Mouse (Mus musculus) neural tube, embryonic 13.5 days (tissue): Measurements from ENCODE around the gene Ap3m1. TPM values are rescaled to one million over a fixed set of nuclear protein-coding genes. Genes with fewer than 3 reads are reported as not detected.
"Not testable (repeated sequence)": the region's sequence is repeated elsewhere in the genome, so short reads cannot be mapped to it uniquely, and the experiment has no call there.

Experiments used
- ATAC-seq: fragments of 200-750 bp; cut with Nextera tagmentation; 2 replicates; pipeline ENCODE4 v1.8.0; 2017; ENCODE audit warnings: low read depth, mild to moderate bottlenecking, moderate TSS enrichment, moderate library complexity
- H3K27ac ChIP-seq: fragments of 300-500 bp; sonication (generic); replicated peaks from 2 replicates; pipeline ENCODE4 v1.5.1; 2015; ENCODE audit warnings: moderate library complexity, mild to moderate bottlenecking, inconsistent platforms
- H3K27me3 ChIP-seq: fragments of 300-500 bp; sonication (generic); 2 replicates; pipeline ENCODE4 v1.6.1; 2015; ENCODE audit warnings: mild to moderate bottlenecking, inconsistent platforms
- H3K36me3 ChIP-seq: fragments of 300-500 bp; sonication (generic); 2 replicates; pipeline ENCODE4 v1.6.1; 2015; ENCODE audit warnings: mild to moderate bottlenecking, inconsistent platforms
- H3K4me1 ChIP-seq: fragments of 300-500 bp; sonication (generic); replicated peaks from 2 replicates; pipeline ENCODE4 v1.6.1; 2015; ENCODE audit warnings: inconsistent platforms
- H3K4me2 ChIP-seq: fragments of 300-500 bp; sonication (generic); 2 replicates; pipeline ENCODE4 v1.6.1; 2015; ENCODE audit warnings: inconsistent platforms, mild to moderate bottlenecking, moderate library complexity
- H3K4me3 ChIP-seq: fragments of 300-500 bp; sonication (generic); 2 replicates; pipeline ENCODE4 v1.5.1; 2015; ENCODE audit warnings: mild to moderate bottlenecking, inconsistent platforms
- H3K9ac ChIP-seq: fragments of 300-500 bp; sonication (generic); 2 replicates; pipeline ENCODE4 v1.6.1; 2015; ENCODE audit warnings: moderate library complexity, mild to moderate bottlenecking, inconsistent platforms
- H3K9me3 ChIP-seq: fragments of 300-500 bp; sonication (generic); 2 replicates; pipeline ENCODE4 v1.6.1; 2016; ENCODE audit warnings: inconsistent platforms
- WGBS: fragments of 180-500 bp; shearing (Covaris S2); methylation state at CpG from one replicate; pipeline ENCODE4 v1.1.7; 2015; 5-methylcytosine and 5-hydroxymethylcytosine counted together
- polyA plus RNA-seq: library from polyadenylated mRNA; unstranded; fragments of >200 nt; fragmentation: Nextera tagmentation; extraction: Ambion mirVana; gene quantifications from 2 replicates; pipeline ENCODE4 v1.2.1, GENCODE M21; 2015

Ap3m1 gene
- polyA plus RNA-seq = 89.3 and 92.6 TPM in 2 replicates

DNA sequence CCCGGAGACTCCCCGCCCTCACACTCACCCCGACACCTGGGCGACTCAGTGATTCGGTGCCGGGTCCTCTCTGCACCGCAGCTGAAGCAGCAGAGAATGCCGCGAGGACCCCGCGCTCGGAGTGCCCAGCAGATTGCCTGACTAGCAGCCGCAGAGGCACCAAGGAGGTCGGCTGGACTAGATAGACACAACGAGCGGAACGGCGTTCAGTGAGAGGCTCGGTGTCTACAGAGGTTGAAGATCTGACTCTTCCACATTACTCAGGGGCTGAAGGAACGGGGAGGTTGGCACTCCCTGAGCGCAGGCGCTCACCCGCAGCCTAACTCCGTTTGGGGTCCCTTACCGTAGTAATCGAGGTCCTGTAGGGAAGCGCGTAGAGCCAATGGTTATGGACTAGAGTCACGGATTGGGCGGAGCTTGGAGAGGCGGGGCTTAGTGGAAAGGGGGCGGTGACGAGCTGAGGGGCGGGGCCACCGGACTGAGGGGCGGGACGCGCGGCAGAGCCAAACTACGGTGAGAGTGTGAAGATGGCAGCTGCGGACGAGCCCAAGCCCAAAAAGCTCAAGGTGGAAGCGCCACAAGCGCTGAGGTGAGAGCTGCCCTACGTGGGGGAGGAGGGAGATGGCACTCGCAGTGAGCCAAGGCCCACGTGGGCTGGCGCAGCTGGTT, at the start of gene Ap3m1, which contains the start of gene Adk:
TSS of gene Ap3m1 (minus strand) at position 397 of the 669 bp plus-strand sequence.
TSS of gene Adk (plus strand) at position 463 of the 669 bp plus-strand sequence.
- WGBS = under 1% methylated on average over 48 of the region's 48 CpGs
- Histone ChIP-seq H3K4me3 (peak within 1 kb of the TSS; percentile 63), H3K9ac (peak within 1 kb of the TSS; percentile 77), H3K27me3 (no peaks in the 10 kb centered on the region), H3K4me2 (peak within 1 kb of the TSS; percentile 91), H3K27ac (peak within 1 kb of the TSS; percentile 94), H3K36me3 (no peaks in the 10 kb centered on the region), H3K9me3 (no peaks in the 10 kb centered on the region), H3K4me1 (peaks cover 14% of the 10 kb centered on the region)
- ATAC-seq = peak; percentile 98

DNA sequence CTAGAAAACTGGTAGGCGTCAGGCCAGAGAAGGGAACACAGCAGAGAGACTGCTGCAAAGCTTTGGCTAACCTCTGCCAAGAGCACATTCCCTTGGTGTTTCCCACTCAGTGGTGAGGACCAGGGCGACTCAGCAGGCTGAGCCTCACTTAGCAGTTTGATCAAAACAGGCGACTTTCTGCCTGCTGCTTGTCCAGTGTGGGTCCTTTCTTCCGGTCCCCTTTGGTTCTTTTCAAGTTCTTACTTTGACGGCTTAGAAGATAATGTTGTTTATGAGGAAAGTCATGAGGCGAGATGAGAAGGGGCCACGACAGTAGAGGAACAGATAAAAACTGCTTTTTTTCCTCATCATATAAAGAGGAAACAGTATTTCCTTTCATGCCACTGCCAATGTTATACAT, 49.3 kb upstream of the Ap3m1 start:
- H3K27ac ChIP-seq = no peak overlapping the region
- 73% methylated on average over 7 of the region's 7 CpGs for WGBS
- no peak for ATAC-seq
- no peaks in the 10 kb centered on the region for H3K9me3 ChIP-seq
- no peaks in the 10 kb centered on the region for H3K36me3 ChIP-seq
- H3K27me3 ChIP-seq = no peaks in the 10 kb centered on the region
- H3K9ac ChIP-seq = no peak overlapping the region
- H3K4me3 ChIP-seq = no peak overlapping the region
- no peaks in the 10 kb centered on the region for H3K4me1 ChIP-seq
- H3K4me2 ChIP-seq = no peak overlapping the region

DNA sequence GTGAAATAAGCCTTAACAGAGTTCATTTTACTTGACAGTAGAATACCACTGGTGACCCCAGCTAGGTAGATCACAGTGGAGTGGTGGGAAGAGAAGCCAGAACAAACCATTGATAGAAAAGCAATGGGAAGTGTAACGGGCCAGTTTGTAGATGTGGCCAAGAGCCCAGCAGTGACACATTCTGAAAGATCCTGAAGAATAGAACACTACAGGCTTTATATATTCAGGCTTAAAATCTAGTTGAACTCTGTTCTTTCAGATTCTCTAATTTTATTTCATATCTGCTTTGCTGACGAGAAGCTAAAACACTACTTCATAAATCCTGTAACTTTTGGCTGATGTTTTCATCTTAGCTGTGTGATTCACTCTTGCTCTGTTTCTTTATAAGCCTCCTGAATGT, 48.6 kb upstream of the Ap3m1 start:
- H3K27me3 ChIP-seq = no peaks in the 10 kb centered on the region
- no peak overlapping the region for H3K27ac ChIP-seq
- ATAC-seq = no peak
- H3K4me1 ChIP-seq = no peaks in the 10 kb centered on the region
- WGBS = 79% methylated on average over 2 of the region's 2 CpGs
- H3K4me3 ChIP-seq = no peak overlapping the region
- no peak overlapping the region for H3K4me2 ChIP-seq
- no peak overlapping the region for H3K9ac ChIP-seq
- H3K36me3 ChIP-seq = no peaks in the 10 kb centered on the region
- no peaks in the 10 kb centered on the region for H3K9me3 ChIP-seq

GRCm38 (mm10) chr14:21099371-21099770, 47.1 kb upstream of the Ap3m1 start:
- Histone ChIP-seq H3K4me3 (no peak overlapping the region), H3K9ac (no peak overlapping the region), H3K27me3 (no peaks in the 10 kb centered on the region), H3K4me1 (no peaks in the 10 kb centered on the region), H3K9me3 (no peaks in the 10 kb centered on the region), H3K27ac (no peak overlapping the region), H3K4me2 (no peak overlapping the region), H3K36me3 (no peaks in the 10 kb centered on the region)
- 75% methylated on average over 7 of the region's 7 CpGs for WGBS
- ATAC-seq = no peak

- Histone ChIP-seq H3K27ac (no peak overlapping the region), H3K9me3 (no peaks in the 10 kb centered on the region), H3K9ac (no peak overlapping the region), H3K36me3 (no peaks in the 10 kb centered on the region), H3K27me3 (no peaks in the 10 kb centered on the region), H3K4me2 (no peak overlapping the region), H3K4me3 (no peak overlapping the region), H3K4me1 (no peaks in the 10 kb centered on the region)
- ATAC-seq = no peak
- 75% methylated on average over 4 of the region's 4 CpGs for WGBS
Observed at GRCm38 (mm10) chr14:21096689-21097088, 44.4 kb upstream of the Ap3m1 start.

- no peak overlapping the region for H3K9ac ChIP-seq
- no peaks in the 10 kb centered on the region for H3K9me3 ChIP-seq
- H3K4me3 ChIP-seq = no peak overlapping the region
- H3K4me2 ChIP-seq = no peak overlapping the region
- H3K36me3 ChIP-seq = no peaks in the 10 kb centered on the region
- no peaks in the 10 kb centered on the region for H3K4me1 ChIP-seq
- H3K27ac ChIP-seq = no peak overlapping the region
- no peaks in the 10 kb centered on the region for H3K27me3 ChIP-seq
- no peak for ATAC-seq
Observed at GRCm38 (mm10) chr14:21096279-21096678, 44.0 kb upstream of the Ap3m1 start.

DNA sequence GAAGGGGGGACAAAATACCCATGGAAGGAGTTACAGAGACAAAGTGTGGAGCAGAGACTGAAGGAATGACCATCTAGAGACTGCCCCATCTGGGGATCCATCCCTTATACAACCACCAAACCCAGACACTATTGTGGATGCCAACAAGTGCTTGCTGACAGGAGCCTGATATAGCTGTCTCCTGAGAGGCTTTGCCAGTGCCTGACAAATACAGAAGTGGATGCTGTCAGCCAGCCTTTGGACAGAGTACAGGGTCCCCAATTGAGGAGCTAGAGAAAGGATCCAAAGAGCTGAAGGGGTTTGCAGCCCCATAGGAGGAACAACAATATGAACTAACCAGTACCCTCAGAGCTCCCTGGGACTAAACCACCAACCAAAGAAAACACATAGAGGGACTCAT, 41.9 kb upstream of the Ap3m1 start:
- not testable (repeated sequence) for ATAC-seq, H3K4me3 ChIP-seq

DNA sequence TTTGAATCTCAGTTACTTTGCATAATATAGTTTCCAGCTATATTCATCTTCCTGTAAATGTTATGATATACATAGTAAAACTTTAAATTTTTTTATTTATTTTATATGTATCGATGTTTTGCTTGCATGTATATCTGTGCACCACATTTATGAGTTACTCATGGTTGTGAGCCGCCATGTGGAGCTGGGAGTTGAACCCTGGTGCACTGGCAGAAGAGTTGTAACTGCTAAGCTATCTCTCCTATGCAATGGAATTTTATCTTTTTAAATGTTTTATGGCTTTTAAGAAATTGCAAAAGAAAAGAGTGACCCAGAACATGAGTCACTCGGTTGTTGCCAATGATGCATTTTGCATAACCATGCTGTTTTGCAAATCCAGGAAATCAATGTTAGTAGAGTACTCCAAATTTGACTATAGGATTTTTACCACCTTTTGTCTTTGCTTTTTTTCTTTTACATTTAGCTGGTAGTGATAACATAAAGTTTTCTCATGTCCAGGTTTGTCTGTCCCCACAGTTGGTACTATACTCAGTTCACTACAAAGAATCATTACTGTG, 38.7 kb upstream of the Ap3m1 start:
- no peak for ATAC-seq
- H3K9me3 ChIP-seq = no peaks in the 10 kb centered on the region
- H3K4me2 ChIP-seq = no peak overlapping the region
- H3K4me3 ChIP-seq = no peak overlapping the region
- H3K27ac ChIP-seq = no peak overlapping the region
- no peak overlapping the region for H3K9ac ChIP-seq
- no peaks in the 10 kb centered on the region for H3K36me3 ChIP-seq
- peaks cover 20% of the 10 kb centered on the region for H3K4me1 ChIP-seq
- no peaks in the 10 kb centered on the region for H3K27me3 ChIP-seq
- WGBS = 90% methylated on average over 3 of the region's 3 CpGs

More for the DNA sequence above, 41.9 kb upstream of the Ap3m1 start:
- not testable (repeated sequence) for H3K4me1 ChIP-seq, H3K27ac ChIP-seq, H3K9ac ChIP-seq, H3K4me2 ChIP-seq, H3K27me3 ChIP-seq, H3K36me3 ChIP-seq, H3K9me3 ChIP-seq

DNA sequence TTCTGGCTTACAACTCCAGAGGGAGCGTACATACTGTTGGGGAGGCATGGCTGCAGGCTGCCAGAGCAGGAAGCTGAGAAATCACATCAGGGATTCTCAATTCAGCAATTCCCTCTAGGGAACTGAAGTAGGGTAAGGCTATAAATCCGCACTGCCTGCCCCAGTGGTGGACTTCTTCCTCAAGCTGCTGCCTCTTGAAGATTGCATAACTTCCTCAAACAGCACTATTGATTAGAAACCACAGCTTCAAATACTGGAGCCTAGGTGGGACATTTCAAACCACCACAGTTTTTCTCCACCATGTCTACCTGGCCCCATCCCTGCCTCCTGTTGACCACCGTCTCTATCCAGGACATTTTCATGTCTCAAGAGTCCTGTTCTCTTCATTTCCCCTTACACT, 38.1 kb upstream of the Ap3m1 start:
- Histone ChIP-seq H3K27ac (no peak overlapping the region), H3K4me1 (peaks cover 20% of the 10 kb centered on the region), H3K36me3 (no peaks in the 10 kb centered on the region), H3K9ac (no peak overlapping the region), H3K9me3 (no peaks in the 10 kb centered on the region), H3K4me3 (no peak overlapping the region), H3K4me2 (no peak overlapping the region), H3K27me3 (no peaks in the 10 kb centered on the region)
- no peak for ATAC-seq
- 75% methylated on average over 3 of the region's 3 CpGs for WGBS

- 60% methylated on average over 3 of the region's 3 CpGs for WGBS
- Histone ChIP-seq H3K4me3 (no peak overlapping the region), H3K36me3 (no peaks in the 10 kb centered on the region), H3K4me2 (no peak overlapping the region), H3K9ac (no peak overlapping the region), H3K9me3 (no peaks in the 10 kb centered on the region), H3K27ac (no peak overlapping the region), H3K4me1 (peaks cover 20% of the 10 kb centered on the region), H3K27me3 (no peaks in the 10 kb centered on the region)
- no peak for ATAC-seq
Observed at GRCm38 (mm10) chr14:21088731-21089130, 36.4 kb upstream of the Ap3m1 start.

GRCm38 (mm10) chr14:21087390-21088060, 35.2 kb upstream of the Ap3m1 start:
- H3K9me3 ChIP-seq = no peaks in the 10 kb centered on the region
- no peak overlapping the region for H3K27ac ChIP-seq
- H3K4me3 ChIP-seq = no peak overlapping the region
- H3K4me2 ChIP-seq = no peak overlapping the region
- WGBS = 66% methylated on average over 4 of the region's 4 CpGs
- no peak overlapping the region for H3K9ac ChIP-seq
- H3K27me3 ChIP-seq = no peaks in the 10 kb centered on the region
- ATAC-seq = no peak
- H3K36me3 ChIP-seq = no peaks in the 10 kb centered on the region
- peaks cover 20% of the 10 kb centered on the region for H3K4me1 ChIP-seq

GRCm38 (mm10) chr14:21086827-21087351, 34.6 kb upstream of the Ap3m1 start:
- H3K4me3 ChIP-seq = no peak overlapping the region
- H3K9ac ChIP-seq = no peak overlapping the region
- peak overlapping the region; percentile 18; the same call in 1 of the 2 replicates for H3K27ac ChIP-seq
- no peaks in the 10 kb centered on the region for H3K9me3 ChIP-seq
- ATAC-seq = no peak
- no peak overlapping the region for H3K4me2 ChIP-seq
- no peaks in the 10 kb centered on the region for H3K27me3 ChIP-seq
- WGBS = 55% methylated on average over 7 of the region's 7 CpGs
- peaks cover 20% of the 10 kb centered on the region for H3K4me1 ChIP-seq
- no peaks in the 10 kb centered on the region for H3K36me3 ChIP-seq
